9 mouse cellular contexts compared by ENCODE assay signal in genomic region chr6:128145765-128146164, GRCm38 (mm10). TPM values are rescaled to one million over a fixed set of nuclear protein-coding genes. Genes with fewer than 3 reads are reported as not detected.
DNase-seq lines count a peak whose midpoint lies in the region; ATAC-seq and TF ChIP-seq lines count a peak whose summit lies in the region.
"Had no signal": no experiment of that assay in that cellular context is flagged by ENCODE, and none has a peak within 500 bp of the region (broad histone marks: within the 10 kb centered on the region; RNA-seq: fewer than 3 reads in every experiment).

No protein-coding gene starts in this region.

- TF ChIP-seq CTCF in gastrocnemius, adult 2 months (IDR thresholded peaks at IDR 0.05) = peak; percentile 88
- TF ChIP-seq CTCF in testis, adult 2 months (IDR thresholded peaks at IDR 0.05; ENCODE audit: control insufficient read depth, insufficient read depth, insufficient replicate concordance, low read depth, low read length) = peak; percentile 61; the same call in 1 of the 2 replicates
- TF ChIP-seq CTCF in embryonic fibroblast, embryonic 13.5 days (IDR thresholded peaks at IDR 0.05; ENCODE audit: borderline replicate concordance, insufficient read depth, low read length) = peak; percentile 62

- DNase-seq in gastrocnemius, adult 2 months = peak; percentile 60
- DNase-seq in gastrocnemius, adult 18-20 months (ENCODE audit: low spot score) = no peak
- no peak for DNase-seq in testis, postnatal 14 days (ENCODE audit: low spot score)
- peak; percentile 64 to 77 for DNase-seq in left cerebral cortex, postnatal 25 days (ENCODE audit: low spot score in 2 of 2)
- peak; percentile 78 for DNase-seq in testis, postnatal 10 days (ENCODE audit: low spot score)

- no peak overlapping the region for H3K27ac ChIP-seq in gastrocnemius, adult 2 months
- H3K27ac ChIP-seq in testis, adult 2 months (ENCODE audit: control insufficient read depth, insufficient read depth, low read depth, low read length) = no peak overlapping the region
- no peak overlapping the region for H3K27ac ChIP-seq in embryonic fibroblast, embryonic 13.5 days (ENCODE audit: insufficient read depth, low read length)
- H3K27ac ChIP-seq: limb, embryonic 15.5 days had no signal

- no peak overlapping the region for H3K4me3 ChIP-seq in gastrocnemius, adult 2 months
- no peak overlapping the region for H3K4me3 ChIP-seq in testis, adult 2 months (ENCODE audit: control insufficient read depth, low read depth, low read length)
- H3K4me3 ChIP-seq in embryonic fibroblast, embryonic 13.5 days (ENCODE audit: insufficient read depth, low read length) = no peak overlapping the region
- H3K4me3 ChIP-seq: limb, embryonic 15.5 days had no signal

- no peaks in the 10 kb centered on the region for H3K27me3 ChIP-seq in testis, adult 2 months (ENCODE audit: control insufficient read depth, insufficient read depth, low read length)
- H3K27me3 ChIP-seq: limb, embryonic 15.5 days had no signal

- H3K4me1 ChIP-seq in testis, adult 2 months (ENCODE audit: control insufficient read depth, insufficient read depth, low read length) = peaks cover 5% of the 10 kb centered on the region
- no peaks in the 10 kb centered on the region; the same call in 1 of the 2 replicates for H3K4me1 ChIP-seq in embryonic fibroblast, embryonic 13.5 days (ENCODE audit: control insufficient read depth, insufficient read depth, low read length)

- intact Hi-C loops in gastrocnemius, adult 2 months (cut with DNase I) = loop anchor here (2.0 kb wide), 3 partner anchors 51 to 175 kb away; no protein-coding TSS in a partner anchor
- intact Hi-C loops in left cerebral cortex, postnatal 25 days (cut with DNase I) = loop anchor here (1.0 to 10.0 kb wide), 4 partner anchors 53 to 601 kb away; no protein-coding TSS in a partner anchor

- no peak for TF ChIP-seq POLR2A in testis, adult 2 months (IDR thresholded peaks at IDR 0.05; ENCODE audit: control insufficient read depth, low read depth, low read length)
- no peak for TF ChIP-seq POLR2A in embryonic fibroblast, embryonic 13.5 days (IDR thresholded peaks at IDR 0.05; ENCODE audit: low read depth, low read length)

- H3K36me3 ChIP-seq in testis, adult 2 months (ENCODE audit: control insufficient read depth, insufficient read depth, low read length) = no peaks in the 10 kb centered on the region
- H3K36me3 ChIP-seq: limb, embryonic 15.5 days had no signal

- no peak for ATAC-seq in erythroid progenitor cell, adult 5-6 weeks (replicated peaks; ENCODE audit: low FRiP score, poor library complexity, severe bottlenecking)

RNA-seq across cellular contexts. Expression of gene Tspan9, which starts 2.4 kb away (rescaled TPM):
- 10 to 100 TPM; 21.8 to 41.9 TPM for total RNA-seq in gastrocnemius, adult 2 months (2021)
- 10 to 100 TPM; 31.2 to 47.6 TPM for total RNA-seq in gastrocnemius, adult 18-20 months (2021)
- 3.5 and 4.3 TPM in 2 replicates for polyA plus RNA-seq in testis, adult 2 months (2012; rRNA removed)
- 72.2 and 113 TPM in 2 replicates for polyA plus RNA-seq in embryonic fibroblast, embryonic 13.5 days (2011; ENCODE audit: insufficient read length, low read depth, missing spikeins)
- total RNA-seq in left cerebral cortex, postnatal 25 days (2021) = 10 to 100 TPM; 55.2 to 58.6 TPM
- not detected in 2 replicates for total RNA-seq in erythroid progenitor cell, adult 5-6 weeks (2015; ENCODE audit: low replicate concordance)
- total RNA-seq in erythroid progenitor cell, adult 5-6 weeks (2017; ENCODE audit: low replicate concordance) = 0.39 TPM in 1 of 2 replicates, not detected in the other

Comparison
In these comparisons a context has a peak if more than half of its experiments do, and no peak if none do; other contexts are left out.
1. DNase-seq: peak in gastrocnemius, adult 2 months (single experiment), left cerebral cortex, postnatal 25 days (2 of 2) and testis, postnatal 10 days (single experiment); none in gastrocnemius, adult 18-20 months (single experiment) and testis, postnatal 14 days (single experiment).
2. RNA of gene Tspan9, which starts 2.4 kb away (total RNA-seq): 55.2 to 58.6 TPM in left cerebral cortex, postnatal 25 days, 31.2 to 47.6 TPM in gastrocnemius, adult 18-20 months and 21.8 to 41.9 TPM in gastrocnemius, adult 2 months; 0.39 TPM in erythroid progenitor cell, adult 5-6 weeks; every median in the first group is over 10 times any median in the second.
3. Peak in every context shown above with its lines, with median percentiles within 50 percentile points of each other: CTCF ChIP-seq.